Mouse (Mus musculus): ENCODE data around the gene Cdyl. TPM values are rescaled to one million over a fixed set of nuclear protein-coding genes. Genes with fewer than 3 reads are reported as not detected.
A peak's percentile ranks its signal among the peaks of the same experiment; 100 is the strongest.

Cdyl gene
- polyA plus RNA-seq, 1 experiment = 113 TPM

DNA sequence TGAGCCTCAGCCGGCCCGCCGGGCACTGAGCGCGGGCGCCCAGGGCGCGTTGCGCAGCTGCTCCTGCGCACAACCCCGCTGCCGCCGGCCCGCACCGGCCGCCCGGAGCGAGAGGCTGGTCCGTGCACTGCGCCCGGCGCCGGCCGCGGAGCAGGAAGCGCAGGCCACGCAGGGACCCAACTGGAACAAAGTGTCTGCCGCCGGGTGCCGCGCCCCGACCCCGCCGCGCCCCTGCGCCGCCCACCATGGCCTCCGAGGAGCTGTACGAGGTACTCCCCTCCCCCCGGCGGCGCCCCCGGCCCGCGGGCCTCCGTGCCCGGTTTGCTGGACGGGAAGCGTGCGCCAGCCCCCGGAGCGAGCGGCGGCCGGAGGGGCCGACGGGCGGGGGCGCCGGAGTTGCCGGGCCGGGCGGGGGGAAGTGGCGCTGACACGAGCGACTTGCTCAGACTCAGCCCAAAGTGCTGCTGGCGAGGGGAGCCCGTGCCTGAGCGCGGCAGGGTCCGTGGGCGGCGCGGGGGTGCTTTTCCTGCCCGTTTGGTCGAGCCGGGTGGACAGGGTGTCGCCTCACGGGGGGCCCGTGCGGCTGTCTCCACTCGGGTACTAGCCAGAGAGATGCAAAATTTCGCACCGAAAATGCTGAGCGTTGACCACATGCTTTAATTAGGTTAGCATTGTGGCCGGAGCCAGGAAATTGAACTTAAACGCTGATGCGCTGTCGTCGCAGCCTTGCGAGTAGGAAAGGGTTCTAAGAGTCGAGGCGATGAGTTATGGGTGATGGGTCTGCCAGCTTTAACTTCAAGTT lies 82.2 kb downstream of the Cdyl start:
- peak overlapping the region; percentile 80 for H3K27ac ChIP-seq (ENCODE audit: control insufficient read depth, insufficient read depth, low read depth, low read length)
- no peak for TF ChIP-seq POLR2A (IDR thresholded peaks at IDR 0.05; ENCODE audit: control insufficient read depth, low read depth, low read length)
- no peak for TF ChIP-seq CTCF (IDR thresholded peaks at IDR 0.05; ENCODE audit: control insufficient read depth, insufficient read depth, insufficient replicate concordance, low read depth, low read length)
- peak overlapping the region; percentile 90 for H3K4me3 ChIP-seq (ENCODE audit: control insufficient read depth, low read depth, low read length)
- H3K4me1 ChIP-seq (ENCODE audit: control insufficient read depth, insufficient read depth, low read length) = peaks cover 6% of the 10 kb centered on the region
- no peaks in the 10 kb centered on the region for H3K36me3 ChIP-seq (ENCODE audit: control insufficient read depth, insufficient read depth, low read length)
- H3K27me3 ChIP-seq (ENCODE audit: control insufficient read depth, insufficient read depth, low read length) = no peaks in the 10 kb centered on the region

DNA sequence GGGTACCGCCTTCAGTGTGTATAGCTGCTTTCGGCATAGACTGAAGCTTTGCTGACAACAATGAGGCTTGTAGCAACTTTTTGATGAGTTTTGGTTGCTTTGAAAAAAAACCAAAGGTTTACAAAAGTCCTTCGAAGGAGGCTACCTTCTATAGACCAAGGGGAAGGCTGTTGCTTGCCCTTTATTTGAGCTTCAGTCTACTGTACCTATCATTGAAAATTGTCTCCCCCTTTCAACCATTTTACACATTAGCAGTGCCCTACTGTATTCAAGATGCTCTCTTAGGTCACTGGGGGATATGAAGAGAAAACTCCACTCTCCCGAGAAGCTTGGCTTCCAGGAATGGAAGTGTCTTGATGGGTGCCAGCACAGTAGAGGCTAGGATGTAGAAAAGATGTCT lies 83.1 kb downstream of the Cdyl start:
- Histone ChIP-seq H3K4me3 (ENCODE audit: control insufficient read depth, low read depth, low read length) (peak overlapping the region; percentile 7; the same call in 1 of the 2 replicates), H3K36me3 (ENCODE audit: control insufficient read depth, insufficient read depth, low read length) (no peaks in the 10 kb centered on the region), H3K27ac (ENCODE audit: control insufficient read depth, insufficient read depth, low read depth, low read length) (0 out of 2 replicates have a peak overlapping the region, but pooled peaks have one; percentile 11), H3K27me3 (ENCODE audit: control insufficient read depth, insufficient read depth, low read length) (no peaks in the 10 kb centered on the region), H3K4me1 (ENCODE audit: control insufficient read depth, insufficient read depth, low read length) (peaks cover 6% of the 10 kb centered on the region)
- no peak for TF ChIP-seq POLR2A (IDR thresholded peaks at IDR 0.05; ENCODE audit: control insufficient read depth, low read depth, low read length)
- TF ChIP-seq CTCF (IDR thresholded peaks at IDR 0.05; ENCODE audit: control insufficient read depth, insufficient read depth, insufficient replicate concordance, low read depth, low read length) = no peak

DNA sequence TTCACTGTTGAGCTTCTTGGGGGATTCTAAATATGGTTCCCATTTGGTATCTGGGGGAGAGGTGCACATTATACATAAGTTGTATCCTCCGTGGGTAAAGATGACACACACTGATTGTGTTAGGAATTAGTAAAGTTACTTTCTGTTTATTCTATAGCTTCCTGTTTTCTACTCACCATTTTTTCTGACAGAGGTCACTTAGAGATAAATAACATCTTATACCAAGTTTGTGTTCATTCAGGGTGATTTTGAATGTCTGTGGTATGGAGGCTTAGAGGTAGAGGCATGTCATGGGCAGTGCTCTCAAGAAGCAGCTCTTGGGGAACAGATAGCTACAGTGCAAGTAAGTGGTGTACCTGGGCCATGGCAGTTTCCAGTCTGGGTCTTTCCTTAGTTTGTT lies 83.6 kb downstream of the Cdyl start:
- H3K4me1 ChIP-seq (ENCODE audit: control insufficient read depth, insufficient read depth, low read length) = peaks cover 6% of the 10 kb centered on the region
- H3K27ac ChIP-seq (ENCODE audit: control insufficient read depth, insufficient read depth, low read depth, low read length) = no peak overlapping the region
- H3K36me3 ChIP-seq (ENCODE audit: control insufficient read depth, insufficient read depth, low read length) = no peaks in the 10 kb centered on the region
- TF ChIP-seq CTCF (IDR thresholded peaks at IDR 0.05; ENCODE audit: control insufficient read depth, insufficient read depth, insufficient replicate concordance, low read depth, low read length) (no peak), POLR2A (IDR thresholded peaks at IDR 0.05; ENCODE audit: control insufficient read depth, low read depth, low read length) (no peak)
- H3K4me3 ChIP-seq (ENCODE audit: control insufficient read depth, low read depth, low read length) = no peak overlapping the region
- H3K27me3 ChIP-seq (ENCODE audit: control insufficient read depth, insufficient read depth, low read length) = no peaks in the 10 kb centered on the region

DNA sequence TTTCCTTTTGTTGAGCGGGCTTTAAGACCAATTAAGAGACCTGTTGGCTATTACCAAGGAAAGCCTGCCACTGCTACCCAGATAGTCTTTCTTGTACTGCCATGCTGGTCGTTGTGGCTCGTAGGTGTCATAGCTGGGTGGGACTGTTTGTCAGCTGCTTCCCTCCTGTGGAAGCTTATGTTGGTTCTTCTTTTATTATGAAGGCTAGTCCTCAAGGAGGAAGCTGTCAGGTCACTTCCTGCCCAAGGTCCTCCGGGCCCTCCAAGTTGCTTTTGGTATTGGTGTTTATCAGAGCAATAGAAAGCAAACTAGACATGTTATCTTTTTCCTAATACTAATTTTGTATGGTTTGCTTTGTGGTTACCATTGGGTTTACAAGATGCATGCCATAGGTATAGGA lies 89.6 kb downstream of the Cdyl start:
- Histone ChIP-seq H3K36me3 (ENCODE audit: control insufficient read depth, insufficient read depth, low read length) (no peaks in the 10 kb centered on the region), H3K27me3 (ENCODE audit: control insufficient read depth, insufficient read depth, low read length) (no peaks in the 10 kb centered on the region), H3K27ac (ENCODE audit: control insufficient read depth, insufficient read depth, low read depth, low read length) (no peak overlapping the region), H3K4me3 (ENCODE audit: control insufficient read depth, low read depth, low read length) (no peak overlapping the region), H3K4me1 (ENCODE audit: control insufficient read depth, insufficient read depth, low read length) (no peaks in the 10 kb centered on the region; the same call in none of the 2 replicates)
- TF ChIP-seq CTCF (IDR thresholded peaks at IDR 0.05; ENCODE audit: control insufficient read depth, insufficient read depth, insufficient replicate concordance, low read depth, low read length) (no peak), POLR2A (IDR thresholded peaks at IDR 0.05; ENCODE audit: control insufficient read depth, low read depth, low read length) (no peak)

DNA sequence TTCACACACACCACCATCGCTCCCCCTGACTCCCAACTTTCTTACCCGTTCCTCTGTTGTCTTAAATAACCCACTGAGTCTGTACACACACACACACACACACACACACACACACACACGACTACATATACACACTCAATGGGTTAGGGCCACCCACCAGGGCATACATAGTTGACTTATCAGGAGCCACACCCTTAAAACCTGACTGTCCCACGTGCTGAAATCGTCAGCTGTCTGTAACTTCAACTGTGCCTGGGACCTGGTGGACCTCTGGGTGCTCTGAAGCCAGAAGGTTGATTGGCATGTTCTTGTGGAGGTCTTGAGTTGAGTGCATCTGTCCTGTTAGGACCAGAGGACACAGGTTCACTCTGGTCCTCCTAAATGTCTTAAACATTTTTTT lies 90.0 kb downstream of the Cdyl start:
- no peaks in the 10 kb centered on the region for H3K27me3 ChIP-seq (ENCODE audit: control insufficient read depth, insufficient read depth, low read length)
- TF ChIP-seq CTCF (IDR thresholded peaks at IDR 0.05; ENCODE audit: control insufficient read depth, insufficient read depth, insufficient replicate concordance, low read depth, low read length) (no peak), POLR2A (IDR thresholded peaks at IDR 0.05; ENCODE audit: control insufficient read depth, low read depth, low read length) (no peak)
- H3K4me3 ChIP-seq (ENCODE audit: control insufficient read depth, low read depth, low read length) = no peak overlapping the region
- H3K4me1 ChIP-seq (ENCODE audit: control insufficient read depth, insufficient read depth, low read length) = no peaks in the 10 kb centered on the region; the same call in none of the 2 replicates
- no peak overlapping the region for H3K27ac ChIP-seq (ENCODE audit: control insufficient read depth, insufficient read depth, low read depth, low read length)
- no peaks in the 10 kb centered on the region for H3K36me3 ChIP-seq (ENCODE audit: control insufficient read depth, insufficient read depth, low read length)

DNA sequence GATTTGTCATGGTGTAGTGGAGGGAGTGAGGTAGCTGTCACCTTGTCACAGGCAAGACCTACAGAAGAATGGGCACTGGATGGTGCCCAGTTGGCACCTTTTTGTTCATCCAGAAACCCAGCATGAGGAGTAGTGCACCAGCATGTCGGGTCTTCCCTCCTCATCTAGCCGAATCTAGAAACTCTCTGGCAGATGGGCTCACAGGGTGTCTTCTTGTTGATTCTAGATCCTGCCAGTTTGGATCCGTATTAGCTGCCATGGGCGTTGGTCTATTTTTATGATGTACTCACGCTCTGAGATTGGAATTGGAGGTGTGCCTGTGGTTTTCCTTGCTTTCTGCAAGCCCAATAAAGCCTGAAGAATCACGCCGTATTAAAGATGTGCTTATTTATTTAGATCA lies 92.4 kb downstream of the Cdyl start:
- no peak overlapping the region for H3K4me3 ChIP-seq (ENCODE audit: control insufficient read depth, low read depth, low read length)
- no peak overlapping the region for H3K27ac ChIP-seq (ENCODE audit: control insufficient read depth, insufficient read depth, low read depth, low read length)
- no peaks in the 10 kb centered on the region for H3K36me3 ChIP-seq (ENCODE audit: control insufficient read depth, insufficient read depth, low read length)
- TF ChIP-seq POLR2A (IDR thresholded peaks at IDR 0.05; ENCODE audit: control insufficient read depth, low read depth, low read length) = no peak
- TF ChIP-seq CTCF (IDR thresholded peaks at IDR 0.05; ENCODE audit: control insufficient read depth, insufficient read depth, insufficient replicate concordance, low read depth, low read length) = no peak
- H3K27me3 ChIP-seq (ENCODE audit: control insufficient read depth, insufficient read depth, low read length) = no peaks in the 10 kb centered on the region
- H3K4me1 ChIP-seq (ENCODE audit: control insufficient read depth, insufficient read depth, low read length) = no peaks in the 10 kb centered on the region; the same call in none of the 2 replicates

DNA sequence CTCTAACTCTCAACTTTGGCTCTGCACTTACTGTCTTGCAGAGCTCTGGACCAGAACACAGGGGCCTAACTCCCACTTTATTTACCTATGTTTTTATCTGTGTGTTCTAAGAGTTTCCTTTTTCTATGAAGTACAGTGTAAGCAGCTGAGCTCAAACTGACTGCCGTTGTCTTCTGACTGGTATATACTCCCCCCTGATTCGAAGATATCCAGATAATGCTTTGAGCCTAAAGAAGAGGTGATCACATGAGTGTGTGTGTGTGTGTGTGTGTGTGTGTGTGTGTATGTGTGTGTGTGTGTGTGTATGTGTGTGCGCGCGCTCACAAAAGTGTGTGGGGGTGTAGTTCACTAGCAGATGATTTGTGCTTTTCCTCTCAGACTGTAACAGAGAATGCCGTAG lies 95.4 kb downstream of the Cdyl start:
- Histone ChIP-seq H3K27ac (ENCODE audit: control insufficient read depth, insufficient read depth, low read depth, low read length) (no peak overlapping the region), H3K4me1 (ENCODE audit: control insufficient read depth, insufficient read depth, low read length) (no peaks in the 10 kb centered on the region; the same call in 1 of the 2 replicates), H3K27me3 (ENCODE audit: control insufficient read depth, insufficient read depth, low read length) (no peaks in the 10 kb centered on the region), H3K36me3 (ENCODE audit: control insufficient read depth, insufficient read depth, low read length) (no peaks in the 10 kb centered on the region), H3K4me3 (ENCODE audit: control insufficient read depth, low read depth, low read length) (no peak overlapping the region)
- TF ChIP-seq POLR2A (IDR thresholded peaks at IDR 0.05; ENCODE audit: control insufficient read depth, low read depth, low read length) = no peak
- no peak for TF ChIP-seq CTCF (IDR thresholded peaks at IDR 0.05; ENCODE audit: control insufficient read depth, insufficient read depth, insufficient replicate concordance, low read depth, low read length)

Measured in testis, adult 2 months (tissue).